Mouse (Mus musculus) cortical plate, adult 2 months (tissue): ENCODE data around the gene Git1. TPM values are rescaled to one million over a fixed set of nuclear protein-coding genes. Genes with fewer than 3 reads are reported as not detected.

Experiments
- H3K27ac ChIP-seq: fragments of 200-500 bp; 2 replicates; pipeline ENCODE4 v1.5.1; 2012; ENCODE audit warnings: low read length, control low read depth, inconsistent platforms; ENCODE audit not compliant: insufficient read depth
- H3K4me1 ChIP-seq: fragments of 200-500 bp; 2 replicates; pipeline ENCODE4 v1.6.1; 2011; ENCODE audit warnings: low read length; ENCODE audit not compliant: control insufficient read depth, insufficient read depth
- H3K4me3 ChIP-seq: fragments of 200-500 bp; 2 replicates; pipeline ENCODE4 v1.5.1; 2011; ENCODE audit warnings: mild to moderate bottlenecking, low read length, control low read depth; ENCODE audit not compliant: insufficient read depth
- CTCF ChIP-seq: fragments of 200-500 bp; IDR thresholded peaks from 2 replicates; pipeline ENCODE4 v1.5.1; 2011; ENCODE audit warnings: mild to moderate bottlenecking, control low read depth, low read length; ENCODE audit not compliant: insufficient read depth; ENCODE audit errors: extremely low read depth
- POLR2A ChIP-seq: fragments of 200-500 bp; IDR thresholded peaks from 2 replicates; pipeline ENCODE4 v1.6.1; 2011; ENCODE audit warnings: mild to moderate bottlenecking, low read length, control low read depth; ENCODE audit not compliant: insufficient read depth; ENCODE audit errors: extremely low read depth
- polyA plus RNA-seq: library from polyadenylated mRNA; depleted of rRNA; stranded (reverse); fragments of >200 nt; gene quantifications from 2 replicates; pipeline ENCODE4 v1.2.3, GENCODE M21; 2012; rRNA removed

Git1 gene
- 204 and 230 TPM in 2 replicates for polyA plus RNA-seq

DNA sequence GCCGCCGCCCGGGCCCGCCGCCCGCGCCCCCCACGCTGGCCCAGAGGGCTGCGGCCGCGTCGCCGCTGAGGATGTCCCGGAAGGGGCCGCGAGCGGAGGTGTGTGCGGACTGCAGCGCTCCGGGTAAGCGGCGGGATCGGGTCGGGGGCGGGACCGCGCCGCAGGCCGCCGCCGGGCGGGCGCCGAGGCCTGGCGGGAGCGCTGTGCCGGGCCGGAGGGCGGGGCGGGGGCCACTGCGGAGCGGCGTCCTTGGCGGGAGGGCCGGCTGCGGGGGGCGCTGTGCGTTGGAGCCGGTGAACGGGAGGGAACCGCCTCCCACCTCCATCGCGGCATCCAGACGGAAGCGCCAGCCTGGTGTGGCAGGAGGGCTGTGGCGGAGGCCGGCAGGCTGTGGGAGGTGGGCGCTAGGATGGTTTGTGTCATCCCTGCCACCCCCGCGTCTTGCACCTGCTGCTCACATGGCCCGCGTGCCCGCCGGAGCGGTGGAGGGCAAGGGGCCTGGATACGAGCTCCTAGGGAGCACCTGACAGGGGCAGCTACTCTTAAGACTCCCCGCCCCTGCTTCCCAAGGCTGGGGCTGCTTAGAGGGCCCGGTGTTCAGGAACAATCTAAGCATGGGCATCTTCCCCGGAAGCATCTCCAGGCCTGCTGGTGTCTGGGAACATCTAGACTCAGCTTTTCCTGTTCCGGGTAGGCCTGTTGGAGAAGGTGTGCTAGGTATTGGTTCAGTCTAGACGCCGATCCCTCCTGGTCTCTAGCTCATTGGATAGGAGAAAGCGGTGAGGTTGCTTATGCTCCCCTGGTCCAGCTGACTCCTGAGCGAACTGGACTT is at the start of gene Git1:
TSS of gene Git1 (plus strand) at position 51 of the 832 bp plus-strand sequence.
- no peak for TF ChIP-seq CTCF
- TF ChIP-seq POLR2A = peak; percentile 50; the same call in 1 of the 2 replicates
- Histone ChIP-seq H3K4me1 (peaks cover 9% of the 10 kb centered on the region), H3K27ac (peak within 1 kb of the TSS; percentile 80), H3K4me3 (peak within 1 kb of the TSS; percentile 54)

DNA sequence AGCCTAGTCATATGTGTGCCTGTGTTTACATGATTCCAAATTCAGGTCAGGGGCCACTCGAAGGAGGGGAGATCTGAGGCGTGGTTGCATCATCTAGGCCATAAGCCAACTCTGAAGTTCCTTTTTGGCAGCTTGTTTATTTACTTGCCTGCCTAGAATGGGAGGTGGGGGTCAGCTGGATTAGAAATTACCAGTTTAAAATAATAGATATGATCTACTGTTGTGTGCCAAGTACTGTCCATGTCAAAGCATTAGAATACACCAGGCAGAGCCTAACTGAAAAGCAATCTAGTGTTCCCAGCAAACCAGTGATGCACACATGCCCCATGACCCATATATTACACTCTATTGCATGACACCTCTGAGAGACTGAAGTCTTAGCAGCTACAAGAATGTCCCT is 48.4 kb upstream of the Git1 start:
- H3K4me1 ChIP-seq = peaks cover 4% of the 10 kb centered on the region; the same call in 1 of the 2 replicates
- no peak overlapping the region for H3K4me3 ChIP-seq
- H3K27ac ChIP-seq = no peak overlapping the region
- TF ChIP-seq CTCF (no peak), POLR2A (no peak)

DNA sequence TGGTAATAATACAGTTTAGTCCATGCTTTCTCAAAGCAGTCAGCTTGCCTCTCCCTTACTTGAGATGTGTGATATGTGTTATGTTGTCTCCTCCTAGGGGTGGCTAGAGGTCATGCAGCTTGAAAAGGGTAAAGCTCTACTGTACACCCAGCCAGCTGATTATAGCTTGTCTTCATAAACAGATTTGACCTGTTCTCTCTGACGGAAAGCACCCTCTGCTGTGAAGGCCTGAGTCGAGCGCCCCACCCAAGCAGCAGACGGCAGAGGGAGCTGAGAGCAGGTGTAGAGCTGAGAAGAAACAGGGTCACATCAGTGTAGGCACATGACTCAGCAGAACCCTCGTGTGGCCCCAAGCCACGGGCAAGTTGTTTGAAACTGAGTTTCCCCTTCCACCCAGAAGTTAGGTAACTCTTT is 46.7 kb upstream of the Git1 start:
- H3K4me3 ChIP-seq = no peak overlapping the region
- no peak for TF ChIP-seq POLR2A
- TF ChIP-seq CTCF = peak; percentile 66
- no peak overlapping the region for H3K27ac ChIP-seq
- peaks cover 4% of the 10 kb centered on the region; the same call in 1 of the 2 replicates for H3K4me1 ChIP-seq

DNA sequence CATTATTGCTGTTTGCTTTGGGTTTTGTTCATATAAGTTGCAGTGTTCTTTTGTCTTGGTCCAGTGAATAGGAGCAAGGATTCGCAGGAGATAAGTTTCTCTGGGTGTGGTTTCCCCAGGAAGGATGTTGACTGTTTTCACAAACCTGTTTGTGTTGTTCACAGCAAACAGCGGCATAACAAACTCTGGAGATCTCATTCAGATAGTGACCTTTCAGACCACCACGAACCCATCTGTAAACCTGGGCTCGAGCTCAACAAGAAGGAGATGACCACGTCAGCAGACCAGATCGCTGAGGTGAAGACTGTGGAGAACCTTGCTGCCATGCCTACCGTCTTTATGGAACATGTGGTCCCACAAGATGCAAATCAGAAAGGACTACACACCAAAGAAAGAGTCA is 44.1 kb upstream of the Git1 start:
- no peak for TF ChIP-seq CTCF
- no peak for TF ChIP-seq POLR2A
- Histone ChIP-seq H3K27ac (no peak overlapping the region), H3K4me3 (no peak overlapping the region), H3K4me1 (peaks cover 2% of the 10 kb centered on the region; the same call in 1 of the 2 replicates)

DNA sequence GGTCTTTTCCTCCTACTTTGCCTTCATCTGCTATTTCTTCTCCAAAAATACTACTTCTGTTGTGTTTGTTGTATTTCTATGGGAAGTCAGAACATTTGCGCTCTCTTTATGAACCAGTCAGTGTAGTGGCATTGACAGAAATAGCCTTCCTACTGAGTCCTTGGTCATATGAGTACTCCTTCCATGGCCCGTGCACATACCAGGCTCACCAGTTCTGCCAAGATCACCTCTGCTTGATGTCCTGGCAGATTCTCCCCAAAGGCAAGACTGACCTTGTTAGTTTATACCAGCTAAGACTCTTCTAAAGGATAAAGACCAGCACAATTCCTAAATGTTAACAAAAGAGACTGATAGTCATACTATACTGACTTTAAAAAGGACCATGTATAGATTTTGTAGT is 41.7 kb upstream of the Git1 start:
- H3K4me1 ChIP-seq = peaks cover 1% of the 10 kb centered on the region; the same call in 1 of the 2 replicates
- TF ChIP-seq POLR2A (no peak), CTCF (no peak)
- no peak overlapping the region for H3K4me3 ChIP-seq
- H3K27ac ChIP-seq = no peak overlapping the region

DNA sequence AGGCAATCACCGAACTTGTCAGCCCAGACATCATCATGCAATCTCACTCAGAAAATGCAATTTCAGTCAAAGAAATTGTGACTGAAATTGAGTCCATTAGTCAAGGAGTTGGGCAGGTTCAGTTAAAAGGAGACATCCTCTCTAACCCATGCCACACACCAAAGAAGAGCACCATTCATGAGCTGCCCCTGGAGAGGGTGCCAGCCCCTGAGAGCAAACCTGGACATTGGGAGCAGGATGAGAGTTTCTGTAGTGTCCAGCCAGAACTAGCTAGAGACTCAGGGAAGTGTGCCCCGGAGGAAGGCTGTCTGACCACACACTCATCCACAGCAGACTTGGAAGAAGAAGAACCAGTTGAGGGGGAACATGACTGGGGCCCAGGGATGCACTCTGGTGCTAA is 40.0 kb upstream of the Git1 start:
- H3K27ac ChIP-seq = no peak overlapping the region
- TF ChIP-seq POLR2A = no peak
- no peak for TF ChIP-seq CTCF
- no peaks in the 10 kb centered on the region; the same call in 1 of the 2 replicates for H3K4me1 ChIP-seq
- no peak overlapping the region for H3K4me3 ChIP-seq

DNA sequence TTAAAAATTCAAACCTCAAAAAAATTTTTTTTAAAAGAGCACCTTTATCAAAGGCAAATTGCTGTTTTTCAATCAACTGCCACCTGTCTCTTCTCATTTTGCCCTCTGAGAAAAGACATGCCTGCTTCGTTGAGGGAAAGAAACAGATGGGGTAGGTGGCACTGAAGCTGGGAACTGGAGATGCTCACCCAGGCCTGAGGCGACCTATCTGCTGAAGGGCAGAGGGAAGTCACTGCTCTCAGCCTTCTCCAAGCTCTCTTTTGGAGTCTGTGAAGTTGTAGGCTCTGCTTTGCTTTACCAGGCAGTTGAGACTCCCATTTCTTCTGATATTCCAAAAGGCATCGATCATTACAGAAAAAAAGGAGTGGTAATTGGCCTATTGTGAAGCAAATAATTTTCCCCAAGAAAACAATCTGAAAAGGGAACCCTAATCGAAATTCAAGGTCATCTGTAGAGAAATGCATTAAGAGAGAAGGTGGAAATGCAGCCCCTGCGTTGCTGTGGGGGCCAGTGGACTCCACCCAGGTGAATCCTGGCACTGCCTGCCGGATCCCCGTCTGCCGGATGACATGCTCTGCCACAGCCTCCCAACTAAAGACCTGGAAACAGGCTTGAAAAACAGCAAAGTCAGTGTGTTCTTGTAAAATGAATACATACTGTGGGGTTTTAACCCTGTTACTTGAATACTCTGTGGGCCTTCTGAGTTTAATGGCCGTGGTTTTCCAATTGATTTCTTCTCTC is 37.4 kb upstream of the Git1 start:
- Histone ChIP-seq H3K4me3 (no peak overlapping the region), H3K4me1 (no peaks in the 10 kb centered on the region; the same call in 1 of the 2 replicates)
- TF ChIP-seq CTCF = no peak
- TF ChIP-seq POLR2A = no peak

DNA sequence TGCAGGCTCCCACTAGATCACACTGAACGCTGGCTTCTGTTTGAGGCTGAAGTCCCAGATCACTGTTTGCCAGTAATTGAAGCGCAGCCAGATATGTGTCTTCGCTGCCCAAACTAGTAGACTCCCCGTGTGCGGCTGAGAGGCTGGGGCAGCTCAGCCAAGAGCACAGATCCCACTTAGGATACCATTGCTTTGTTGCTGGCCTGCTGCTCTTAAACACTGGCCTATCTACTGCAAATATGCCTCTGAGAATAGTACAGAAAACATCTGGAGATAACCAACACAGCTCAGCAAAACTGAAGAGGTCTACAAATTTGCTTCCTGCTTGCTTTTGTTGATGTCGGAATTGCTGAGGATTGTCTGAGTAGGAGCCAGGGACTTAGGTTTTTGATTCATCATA is 36.5 kb upstream of the Git1 start:
- H3K27ac ChIP-seq = no peak overlapping the region
- no peak for TF ChIP-seq CTCF
- no peak for TF ChIP-seq POLR2A
- H3K4me1 ChIP-seq = no peaks in the 10 kb centered on the region; the same call in 1 of the 2 replicates
- H3K4me3 ChIP-seq = no peak overlapping the region

More for the DNA sequence above, 37.4 kb upstream of the Git1 start:
- no peak overlapping the region for H3K27ac ChIP-seq

DNA sequence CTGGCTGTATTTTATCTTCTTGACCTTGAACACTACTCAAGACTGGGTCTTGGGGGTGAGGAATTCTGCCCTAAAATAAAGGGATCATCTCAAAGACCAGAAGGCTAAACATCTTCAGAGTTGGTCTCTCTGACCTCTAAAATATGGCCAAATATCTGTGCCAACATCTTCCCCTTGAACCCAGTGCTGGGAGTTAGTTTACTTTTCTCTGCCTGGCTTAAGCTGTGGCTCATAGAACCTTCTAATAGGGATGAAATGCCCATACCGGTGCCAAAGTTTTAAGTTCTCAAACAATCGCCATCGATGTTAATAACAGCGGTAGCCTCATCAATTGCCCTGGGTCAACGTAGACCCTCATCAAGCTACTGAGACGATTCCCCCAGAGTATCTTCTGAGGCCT is 31.5 kb upstream of the Git1 start:
- H3K4me3 ChIP-seq = peak overlapping the region; percentile 26
- TF ChIP-seq POLR2A = no peak
- no peak for TF ChIP-seq CTCF
- no peak overlapping the region for H3K27ac ChIP-seq
- H3K4me1 ChIP-seq = no peaks in the 10 kb centered on the region; the same call in 1 of the 2 replicates
